Mouse (Mus musculus) CH12.LX (cell line): Measurements from ENCODE around the gene Eif4e1b. TPM values are rescaled to one million over a fixed set of nuclear protein-coding genes. Genes with fewer than 3 reads are reported as not detected.

Source experiments
- DNase-seq: peaks from one replicate; pipeline ENCODE4 v3.0.0-alpha.2; 2013; ENCODE audit errors: extremely low read depth
- H3K27ac ChIP-seq: 2 replicates; pipeline ENCODE4 v1.5.1; 2012; ENCODE audit warnings: low read depth, mild to moderate bottlenecking, control low read depth, moderate library complexity; ENCODE audit not compliant: insufficient read depth
- H3K27me3 ChIP-seq: replicated peaks from 2 replicates; pipeline ENCODE3; 2012; ENCODE audit warnings: inconsistent platforms
- H3K36me3 ChIP-seq, 2 experiments: replicated peaks in 1 of 2; 2 replicates each; pipeline versions ENCODE3 to v1.6.1; 2012; ENCODE audit warnings: inconsistent platforms in 1 of 2, low read length in 1 of 2, mild to moderate bottlenecking in 1 of 2, mixed read lengths in 1 of 2, moderate library complexity in 1 of 2; ENCODE audit not compliant: control insufficient read depth in 1 of 2, insufficient read depth in 1 of 2
- H3K4me1 ChIP-seq, 2 experiments: 2 replicates each; pipeline ENCODE4 v1.6.1; 2012; ENCODE audit warnings: inconsistent platforms in 1 of 2, moderate library complexity in 1 of 2; ENCODE audit not compliant: insufficient read depth in 2 of 2, control insufficient read depth in 1 of 2
- H3K4me2 ChIP-seq: 2 replicates; pipeline ENCODE4 v1.6.1; 2012; ENCODE audit warnings: low read depth, mild to moderate bottlenecking, control low read depth; ENCODE audit not compliant: poor library complexity, insufficient read depth, severe bottlenecking
- H3K4me3 ChIP-seq, 3 experiments: fragments of 150-350 bp in 1 of 3; sonication (generic) in 1 of 3; replicated peaks in 1 of 3; 2 replicates each; pipeline versions ENCODE3 to v1.5.1; 2011 to 2012; ENCODE audit warnings: low read depth in 2 of 3, low read length in 2 of 3, mild to moderate bottlenecking in 2 of 3, moderate library complexity in 2 of 3, control low read depth in 1 of 3, improper control_type of control experiment in 1 of 3, inconsistent platforms in 1 of 3, mixed read lengths in 1 of 3; ENCODE audit not compliant: poor library complexity in 1 of 3
- H3K79me2 ChIP-seq: replicated peaks from 2 replicates; pipeline ENCODE4 v1.6.1; 2012; ENCODE audit warnings: mild to moderate bottlenecking, moderate library complexity; ENCODE audit not compliant: control insufficient read depth, poor library complexity, insufficient read depth, severe bottlenecking; ENCODE audit errors: extremely low read depth
- H3K9ac ChIP-seq: 2 replicates; pipeline ENCODE4 v1.6.1; 2012; ENCODE audit warnings: low read depth, mild to moderate bottlenecking, control low read depth, moderate library complexity; ENCODE audit not compliant: insufficient read depth
- H3K9me3 ChIP-seq: replicated peaks from 2 replicates; pipeline ENCODE3; 2012; ENCODE audit warnings: low read length, inconsistent platforms, mixed read lengths
- BHLHE40 ChIP-seq: IDR thresholded peaks from 2 replicates; pipeline ENCODE4 v1.6.1; 2011; ENCODE audit warnings: mild to moderate bottlenecking, low read depth, low read length, improper control_type of control experiment
- JUN ChIP-seq: IDR thresholded peaks from 2 replicates; pipeline ENCODE4 v1.6.1; 2011; ENCODE audit warnings: low read depth, mild to moderate bottlenecking, low read length, improper control_type of control experiment, moderate library complexity; ENCODE audit not compliant: insufficient read depth
- MAFK ChIP-seq: IDR thresholded peaks from 2 replicates; pipeline ENCODE4 v1.6.1; 2011; ENCODE audit warnings: low read length, improper control_type of control experiment; ENCODE audit not compliant: insufficient replicate concordance
- PAX5 ChIP-seq: IDR thresholded peaks from 2 replicates; pipeline ENCODE4 v1.6.1; 2012; ENCODE audit warnings: low read length, inconsistent platforms, mixed read lengths
- POLR2A ChIP-seq: IDR thresholded peaks from 2 replicates; pipeline ENCODE4 v1.6.1; 2011; ENCODE audit warnings: low read depth, mild to moderate bottlenecking, improper control_type of control experiment, low read length
- POLR2AphosphoS2 ChIP-seq: IDR thresholded peaks from 2 replicates; pipeline ENCODE4 v1.6.1; 2011; ENCODE audit warnings: low read depth, low read length, improper control_type of control experiment
- RAD21 ChIP-seq: IDR thresholded peaks from 2 replicates; pipeline ENCODE4 v1.6.1; 2011; ENCODE audit warnings: low read depth, mild to moderate bottlenecking, low read length, improper control_type of control experiment, moderate library complexity
- SIN3A ChIP-seq: IDR thresholded peaks from 2 replicates; pipeline ENCODE4 v1.6.1; 2012; ENCODE audit warnings: low read length, improper control_type of control experiment, inconsistent platforms
- SMC3 ChIP-seq: IDR thresholded peaks from 2 replicates; pipeline ENCODE4 v1.6.1; 2011; ENCODE audit warnings: low read depth, low read length, improper control_type of control experiment
- USF1 ChIP-seq: IDR thresholded peaks from 2 replicates; pipeline ENCODE4 v1.6.1; 2014; ENCODE audit warnings: low read depth, mild to moderate bottlenecking, inconsistent platforms, low read length, improper control_type of control experiment
- ZC3H11A ChIP-seq: IDR thresholded peaks from 2 replicates; pipeline ENCODE4 v1.6.1; 2012; ENCODE audit warnings: low read depth, mild to moderate bottlenecking, inconsistent platforms, low read length, improper control_type of control experiment
- ZKSCAN1 ChIP-seq: IDR thresholded peaks from 2 replicates; pipeline ENCODE4 v1.6.1; 2012; ENCODE audit warnings: low read depth, inconsistent platforms, low read length, improper control_type of control experiment, borderline replicate concordance
- ZMIZ1 ChIP-seq: IDR thresholded peaks from 2 replicates; pipeline ENCODE4 v1.6.1; 2012; ENCODE audit warnings: low read depth, mild to moderate bottlenecking, inconsistent platforms, low read length, improper control_type of control experiment
- ZNF384 ChIP-seq: IDR thresholded peaks from 2 replicates; pipeline ENCODE4 v1.6.1; 2012; ENCODE audit warnings: low read depth, low read length, improper control_type of control experiment, inconsistent platforms
- dilution Hi-C: fragments of 300-500 bp; cut with MboI; formaldehyde crosslinking; loops from 2 replicates; pipeline ENCODE4 v1.14.3; 2020; ENCODE audit warnings: low sequenced_read_pairs; ENCODE audit not compliant: extremely low pct_unique_long_range_greater_than_20kb, extremely low pct_ligation_motif_present
- in situ Hi-C: fragments of 300-500 bp; cut with MboI; formaldehyde crosslinking; loops from 3 replicates; pipeline ENCODE4 v1.14.3; 2019; ENCODE audit warnings: low sequenced_read_pairs, low pct_ligation_motif_present, low pct_unique_long_range_greater_than_20kb, mixed read lengths
- polyA plus RNA-seq: library from polyadenylated mRNA; unstranded; fragments of >175 nt; gene quantifications from 2 replicates; pipeline ENCODE4 v1.2.1, GENCODE M21; 2012; ENCODE audit warnings: low read depth; ENCODE audit not compliant: insufficient read length
- total RNA-seq, 2 experiments: library from RNA; depleted of rRNA; stranded (reverse); fragments of 300-350 nt in 1 of 2; fragments of >200 nt in 1 of 2; gene quantifications; 2 replicates each; pipeline ENCODE4 v1.2.3; 2012 to 2014

The Eif4e1b gene
- total and polyA plus RNA-seq, 3 experiments = not detected

- Histone ChIP-seq H3K79me2 (no peaks in the 10 kb centered on the region), H3K27ac (no peak overlapping the region), H3K9me3 (peaks cover 7% of the 10 kb centered on the region), H3K36me3 (no peaks in the 10 kb centered on the region), H3K4me3 (no peak overlapping the region), H3K9ac (no peak overlapping the region), H3K4me2 (no peak overlapping the region), H3K27me3 (peaks cover 52% of the 10 kb centered on the region), H3K4me1 (no peaks in the 10 kb centered on the region)
- in situ Hi-C loops = no loop called here
- TF ChIP-seq ZKSCAN1 (no peak), JUN (no peak)
- dilution Hi-C loops = no loop called here
- DNase-seq = no peak
These were observed 36.9 kb upstream of the Eif4e1b start for GRCm38 (mm10) chr13:54746896-54747295.

DNA sequence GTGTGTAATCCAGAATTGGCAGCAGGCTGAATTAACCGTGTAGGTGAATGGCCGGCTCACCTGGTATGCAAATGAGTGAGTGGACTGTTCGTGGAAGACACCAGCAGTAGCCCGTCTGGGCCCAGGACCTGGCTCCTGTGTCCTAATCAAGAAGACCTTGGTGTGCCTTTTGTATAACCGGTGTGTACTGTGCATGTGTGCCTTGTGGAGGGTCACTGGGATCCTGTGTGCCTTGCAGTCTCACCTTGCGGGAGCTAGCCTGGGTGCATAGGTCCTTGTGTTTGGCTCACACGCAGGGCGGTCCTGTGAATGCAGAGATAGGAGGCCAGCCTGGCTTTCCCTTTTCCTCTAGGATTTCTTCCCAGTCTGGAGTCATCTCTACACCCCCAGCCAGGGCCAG lies 35.6 kb upstream of the Eif4e1b start:
- no peaks in the 10 kb centered on the region for H3K4me1 ChIP-seq
- H3K79me2 ChIP-seq = no peaks in the 10 kb centered on the region
- TF ChIP-seq POLR2A (no peak), SMC3 (no peak), MAFK (no peak), RAD21 (no peak), BHLHE40 (no peak), ZKSCAN1 (no peak), PAX5 (no peak), ZNF384 (no peak), SIN3A (no peak), USF1 (no peak), ZC3H11A (no peak)
- no peak overlapping the region for H3K27ac ChIP-seq
- no peak for DNase-seq
- in situ Hi-C loops = no loop called here
- H3K4me2 ChIP-seq = no peak overlapping the region
- H3K27me3 ChIP-seq = peaks cover 51% of the 10 kb centered on the region
- no peak overlapping the region for H3K9ac ChIP-seq
- no peaks in the 10 kb centered on the region for H3K36me3 ChIP-seq
- dilution Hi-C loops = no loop called here
- peaks cover 7% of the 10 kb centered on the region for H3K9me3 ChIP-seq
- no peak overlapping the region for H3K4me3 ChIP-seq

DNA sequence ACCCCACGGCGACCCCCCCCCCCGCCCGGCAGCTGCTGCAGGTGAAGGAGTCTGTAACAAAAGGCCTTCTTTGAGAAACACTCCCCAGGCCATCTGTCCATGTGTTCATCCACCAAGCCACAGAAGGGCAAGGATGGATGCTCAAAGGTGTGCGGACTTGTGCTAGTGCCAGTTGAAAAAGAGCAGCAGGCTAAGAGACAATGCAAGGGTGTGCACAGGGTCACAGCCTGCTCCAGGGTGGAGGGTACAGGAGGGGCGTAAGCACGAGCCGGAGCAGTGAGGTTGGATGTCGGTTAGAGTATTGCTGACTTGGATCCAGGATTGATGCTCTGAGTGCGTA lies 35.1 kb upstream of the Eif4e1b start:
- Histone ChIP-seq H3K9me3 (peaks cover 7% of the 10 kb centered on the region), H3K4me2 (no peak overlapping the region), H3K9ac (no peak overlapping the region), H3K27ac (no peak overlapping the region), H3K27me3 (peaks cover 56% of the 10 kb centered on the region), H3K79me2 (no peaks in the 10 kb centered on the region), H3K4me3 (no peak overlapping the region), H3K4me1 (no peaks in the 10 kb centered on the region), H3K36me3 (no peaks in the 10 kb centered on the region)
- TF ChIP-seq ZMIZ1 (no peak), POLR2AphosphoS2 (no peak)
- dilution Hi-C loops (no loop called here), in situ Hi-C loops (no loop called here)
- DNase-seq = no peak
